Mouse (Mus musculus): Measurements from ENCODE around the gene March1. TPM values are rescaled to one million over a fixed set of nuclear protein-coding genes. Genes with fewer than 3 reads are reported as not detected.

March1 gene
- polyA plus RNA-seq (2014; fragmentation: Nextera tagmentation; extraction: Ambion mirVana): 0.62 and 1.4 TPM in 2 replicates

DNA sequence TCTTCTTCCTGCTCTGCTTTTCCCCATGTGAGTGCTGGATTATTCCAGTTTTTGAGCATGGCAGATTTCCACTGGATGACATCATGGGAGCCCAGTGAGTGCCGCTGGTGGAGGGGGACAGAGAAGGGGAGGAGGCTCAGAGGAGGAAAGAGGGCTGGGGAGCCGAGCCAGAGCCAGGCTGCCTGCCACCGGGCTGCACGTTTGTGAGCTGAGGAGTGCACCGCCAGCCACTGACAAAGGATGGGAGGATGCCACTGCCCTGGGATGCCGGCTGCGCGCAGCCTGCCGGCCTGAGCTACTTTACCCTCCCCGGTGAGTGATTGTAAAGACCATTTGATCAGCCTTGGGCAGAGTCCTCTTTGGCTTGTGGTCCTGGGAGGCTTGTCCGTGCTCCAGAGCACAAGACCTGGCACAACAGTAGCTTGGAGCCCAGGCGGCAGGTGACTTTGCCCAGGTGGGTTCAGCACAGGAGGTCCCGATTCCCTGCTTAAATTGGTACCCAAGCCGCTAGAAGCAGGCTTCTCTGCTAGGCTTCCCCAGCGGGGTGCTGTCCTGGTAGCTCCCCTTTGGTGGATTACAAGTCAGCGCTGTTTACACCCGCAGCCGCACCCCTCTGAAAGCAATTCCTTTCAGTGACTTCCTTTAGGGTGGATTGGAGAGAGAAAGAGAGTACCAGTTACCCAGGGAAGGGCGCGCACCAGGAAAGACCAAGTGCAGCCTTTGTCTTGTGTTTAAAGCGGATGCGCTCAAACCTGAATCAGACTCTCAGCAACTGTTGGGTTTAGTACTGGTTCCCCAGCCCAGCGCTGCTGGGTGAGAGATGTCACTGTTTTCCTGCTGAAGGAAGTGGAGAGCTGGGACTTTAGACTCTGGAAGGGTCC, at the start of gene March1:
March1 (plus strand) TSS at position 30 of the 881 bp plus-strand sequence.
- H3K4me3 ChIP-seq (ENCODE audit: low read depth, low read length): no peak within 1 kb of the TSS
- no peak within 1 kb of the TSS for H3K27ac ChIP-seq (ENCODE audit: low read length)
- WGBS: 2% methylated on average over 23 of the region's 23 CpGs
- no peak within 1 kb of the TSS for H3K9ac ChIP-seq (replicated peaks; ENCODE audit: low read depth, low read length)
- no peaks in the 10 kb centered on the region for H3K36me3 ChIP-seq (ENCODE audit: control insufficient read depth, insufficient read depth, low read length)
- H3K27me3 ChIP-seq (ENCODE audit: control insufficient read depth, insufficient read depth, low read length): peaks cover 10% of the 10 kb centered on the region; the same call in 1 of the 2 replicates
- no peaks in the 10 kb centered on the region for H3K4me1 ChIP-seq (ENCODE audit: control insufficient read depth, insufficient read depth, low read length)
- ATAC-seq (ENCODE audit: insufficient number of reproducible peaks, insufficient read depth, low FRiP score, low read depth): no peak
- H3K4me2 ChIP-seq (replicated peaks; ENCODE audit: low read depth, low read length): no peak within 1 kb of the TSS
- H3K9me3 ChIP-seq (ENCODE audit: control insufficient read depth, low read depth, low read length): no peaks in the 10 kb centered on the region

DNA sequence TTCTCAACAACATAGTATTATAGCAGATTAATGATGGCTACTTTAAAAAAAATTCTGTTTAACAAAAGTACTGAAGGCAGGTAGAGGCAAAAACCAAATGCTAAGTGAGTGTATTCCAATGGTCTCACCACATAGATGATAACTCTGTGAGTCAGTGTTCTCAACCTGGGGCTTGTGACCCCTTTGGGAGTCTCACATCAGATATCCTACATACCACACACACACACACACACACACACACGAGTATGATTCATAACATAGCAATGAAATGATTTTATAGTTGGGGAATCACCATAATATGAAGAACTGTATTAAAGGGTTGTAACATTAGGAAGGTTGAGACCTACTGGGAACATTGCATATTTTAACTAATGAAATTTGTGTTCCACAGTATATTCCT, 30.8 kb upstream of the March1 start:
- no peaks in the 10 kb centered on the region for H3K9me3 ChIP-seq (ENCODE audit: control insufficient read depth, low read depth, low read length)
- ATAC-seq (ENCODE audit: insufficient number of reproducible peaks, insufficient read depth, low FRiP score, low read depth): no peak
- no peaks in the 10 kb centered on the region for H3K27me3 ChIP-seq (ENCODE audit: control insufficient read depth, insufficient read depth, low read length)
- H3K4me1 ChIP-seq (ENCODE audit: control insufficient read depth, insufficient read depth, low read length): no peaks in the 10 kb centered on the region
- H3K27ac ChIP-seq (ENCODE audit: low read length): no peak overlapping the region
- H3K4me3 ChIP-seq (ENCODE audit: low read depth, low read length): no peak overlapping the region
- WGBS: 49% methylated on average over 1 of the region's 1 CpGs
- no peak overlapping the region for H3K9ac ChIP-seq (replicated peaks; ENCODE audit: low read depth, low read length)
- no peak overlapping the region for H3K4me2 ChIP-seq (replicated peaks; ENCODE audit: low read depth, low read length)
- H3K36me3 ChIP-seq (ENCODE audit: control insufficient read depth, insufficient read depth, low read length): no peaks in the 10 kb centered on the region

DNA sequence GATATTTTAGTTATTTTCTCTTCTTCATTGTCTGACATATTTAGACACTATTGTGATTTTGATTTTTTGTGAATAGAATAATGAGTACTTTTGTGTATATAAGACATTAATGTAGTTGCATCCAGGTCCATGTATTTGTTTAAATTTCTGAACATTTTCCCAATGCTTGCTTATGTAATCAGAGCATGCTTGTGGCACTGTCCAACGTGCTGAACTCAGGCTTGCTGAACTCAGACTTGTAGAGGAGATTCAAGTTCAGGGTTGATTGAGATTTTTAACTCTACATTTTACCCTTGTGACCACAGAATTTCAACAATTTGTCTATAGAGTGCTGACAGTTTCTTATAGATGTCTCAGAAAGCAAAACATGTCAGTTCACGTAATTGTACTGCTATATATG, 14.5 kb upstream of the March1 start:
- Histone ChIP-seq H3K4me3 (ENCODE audit: low read depth, low read length) (no peak overlapping the region), H3K9ac (replicated peaks; ENCODE audit: low read depth, low read length) (no peak overlapping the region), H3K36me3 (ENCODE audit: control insufficient read depth, insufficient read depth, low read length) (no peaks in the 10 kb centered on the region), H3K9me3 (ENCODE audit: control insufficient read depth, low read depth, low read length) (no peaks in the 10 kb centered on the region), H3K27me3 (ENCODE audit: control insufficient read depth, insufficient read depth, low read length) (no peaks in the 10 kb centered on the region), H3K27ac (ENCODE audit: low read length) (no peak overlapping the region), H3K4me2 (replicated peaks; ENCODE audit: low read depth, low read length) (no peak overlapping the region), H3K4me1 (ENCODE audit: control insufficient read depth, insufficient read depth, low read length) (no peaks in the 10 kb centered on the region)
- ATAC-seq (ENCODE audit: insufficient number of reproducible peaks, insufficient read depth, low FRiP score, low read depth): no peak
- WGBS: 47% methylated on average over 2 of the region's 2 CpGs

DNA sequence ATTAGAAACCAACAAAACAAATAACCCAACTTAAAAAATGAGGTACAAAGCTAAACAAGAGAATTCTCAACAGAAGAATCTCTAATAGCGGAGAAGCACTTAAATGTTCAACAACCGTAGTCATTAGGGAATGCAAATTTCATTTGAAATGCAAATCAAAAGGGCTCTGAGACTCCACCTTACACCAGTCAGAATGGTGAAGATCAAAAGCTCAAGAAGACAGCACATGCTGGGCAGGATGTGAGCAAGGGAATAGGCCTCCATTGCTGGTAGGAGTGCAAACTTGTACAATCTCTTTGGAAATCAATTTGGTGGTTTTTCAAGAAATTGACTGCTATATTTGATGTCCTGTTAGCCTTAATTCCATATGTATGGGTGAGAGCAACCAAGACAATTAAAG, 8.2 kb upstream of the March1 start:
- no peak overlapping the region for H3K9ac ChIP-seq (replicated peaks; ENCODE audit: low read depth, low read length)
- H3K27me3 ChIP-seq (ENCODE audit: control insufficient read depth, insufficient read depth, low read length): no peaks in the 10 kb centered on the region
- WGBS: 79% methylated on average over 2 of the region's 2 CpGs
- ATAC-seq (ENCODE audit: insufficient number of reproducible peaks, insufficient read depth, low FRiP score, low read depth): no peak
- H3K4me1 ChIP-seq (ENCODE audit: control insufficient read depth, insufficient read depth, low read length): no peaks in the 10 kb centered on the region
- H3K27ac ChIP-seq (ENCODE audit: low read length): no peak overlapping the region
- H3K4me3 ChIP-seq (ENCODE audit: low read depth, low read length): no peak overlapping the region
- no peaks in the 10 kb centered on the region for H3K36me3 ChIP-seq (ENCODE audit: control insufficient read depth, insufficient read depth, low read length)
- H3K9me3 ChIP-seq (ENCODE audit: control insufficient read depth, low read depth, low read length): no peaks in the 10 kb centered on the region
- H3K4me2 ChIP-seq (replicated peaks; ENCODE audit: low read depth, low read length): no peak overlapping the region

DNA sequence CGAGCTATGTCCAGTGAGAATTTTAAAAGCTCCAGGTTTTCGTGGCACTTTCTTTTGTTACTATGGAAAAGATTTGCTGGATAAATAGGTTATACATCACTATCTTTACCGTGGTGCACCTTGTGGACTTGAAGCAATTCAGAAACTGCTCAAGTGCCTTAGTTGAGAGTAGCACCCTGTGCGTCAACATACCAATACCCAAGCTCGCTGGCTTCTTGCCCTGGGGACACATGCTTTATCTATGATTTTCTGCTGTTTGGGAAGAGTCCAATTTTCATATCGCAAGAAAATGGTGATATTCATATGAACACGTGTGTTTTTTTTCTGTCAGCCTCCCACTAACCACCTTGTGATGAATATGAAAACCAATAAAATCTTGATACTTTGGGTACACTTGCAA, 1.3 kb downstream of the March1 start:
- Histone ChIP-seq H3K36me3 (ENCODE audit: control insufficient read depth, insufficient read depth, low read length) (no peaks in the 10 kb centered on the region), H3K4me1 (ENCODE audit: control insufficient read depth, insufficient read depth, low read length) (no peaks in the 10 kb centered on the region), H3K4me3 (ENCODE audit: low read depth, low read length) (no peak overlapping the region), H3K4me2 (replicated peaks; ENCODE audit: low read depth, low read length) (no peak overlapping the region), H3K27me3 (ENCODE audit: control insufficient read depth, insufficient read depth, low read length) (peaks cover 10% of the 10 kb centered on the region; the same call in 1 of the 2 replicates), H3K9ac (replicated peaks; ENCODE audit: low read depth, low read length) (no peak overlapping the region), H3K27ac (ENCODE audit: low read length) (no peak overlapping the region), H3K9me3 (ENCODE audit: control insufficient read depth, low read depth, low read length) (no peaks in the 10 kb centered on the region)
- no peak for ATAC-seq (ENCODE audit: insufficient number of reproducible peaks, insufficient read depth, low FRiP score, low read depth)
- WGBS: 39% methylated on average over 7 of the region's 7 CpGs

DNA sequence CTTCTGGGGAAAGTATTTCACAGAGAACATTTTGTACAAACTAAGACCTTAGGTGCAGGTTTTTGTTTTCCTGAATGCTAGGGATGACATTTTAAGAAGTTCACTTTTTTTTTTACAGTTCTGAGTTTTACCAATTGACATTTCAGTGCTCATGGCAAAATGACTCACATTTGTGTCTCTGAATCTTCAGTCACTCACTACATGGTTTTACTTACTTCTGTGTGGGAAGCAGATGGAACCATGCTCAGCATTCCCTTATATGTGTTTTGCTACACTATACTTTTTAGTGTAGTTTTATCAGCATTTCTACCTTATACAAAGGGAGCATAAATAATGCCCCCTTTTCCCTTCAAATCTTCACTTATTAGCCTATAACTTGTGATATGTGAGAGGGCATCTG, 27.2 kb downstream of the March1 start:
- no peak overlapping the region for H3K4me3 ChIP-seq (ENCODE audit: low read depth, low read length)
- ATAC-seq (ENCODE audit: insufficient number of reproducible peaks, insufficient read depth, low FRiP score, low read depth): no peak
- H3K4me2 ChIP-seq (replicated peaks; ENCODE audit: low read depth, low read length): no peak overlapping the region
- H3K27me3 ChIP-seq (ENCODE audit: control insufficient read depth, insufficient read depth, low read length): no peaks in the 10 kb centered on the region
- H3K9me3 ChIP-seq (ENCODE audit: control insufficient read depth, low read depth, low read length): no peaks in the 10 kb centered on the region
- no peaks in the 10 kb centered on the region for H3K36me3 ChIP-seq (ENCODE audit: control insufficient read depth, insufficient read depth, low read length)
- H3K9ac ChIP-seq (replicated peaks; ENCODE audit: low read depth, low read length): no peak overlapping the region
- no peak overlapping the region for H3K27ac ChIP-seq (ENCODE audit: low read length)
- H3K4me1 ChIP-seq (ENCODE audit: control insufficient read depth, insufficient read depth, low read length): no peaks in the 10 kb centered on the region

- Histone ChIP-seq H3K27ac (ENCODE audit: low read length) (no peak overlapping the region), H3K36me3 (ENCODE audit: control insufficient read depth, insufficient read depth, low read length) (no peaks in the 10 kb centered on the region), H3K4me1 (ENCODE audit: control insufficient read depth, insufficient read depth, low read length) (no peaks in the 10 kb centered on the region), H3K27me3 (ENCODE audit: control insufficient read depth, insufficient read depth, low read length) (no peaks in the 10 kb centered on the region), H3K4me2 (replicated peaks; ENCODE audit: low read depth, low read length) (no peak overlapping the region), H3K4me3 (ENCODE audit: low read depth, low read length) (no peak overlapping the region), H3K9ac (replicated peaks; ENCODE audit: low read depth, low read length) (no peak overlapping the region), H3K9me3 (ENCODE audit: control insufficient read depth, low read depth, low read length) (no peaks in the 10 kb centered on the region)
- no peak for ATAC-seq (ENCODE audit: insufficient number of reproducible peaks, insufficient read depth, low FRiP score, low read depth)
- 85% methylated on average over 1 of the region's 1 CpGs for WGBS
Measured at GRCm38 (mm10) chr8:65645502-65645901, 27.8 kb downstream of the March1 start.

DNA sequence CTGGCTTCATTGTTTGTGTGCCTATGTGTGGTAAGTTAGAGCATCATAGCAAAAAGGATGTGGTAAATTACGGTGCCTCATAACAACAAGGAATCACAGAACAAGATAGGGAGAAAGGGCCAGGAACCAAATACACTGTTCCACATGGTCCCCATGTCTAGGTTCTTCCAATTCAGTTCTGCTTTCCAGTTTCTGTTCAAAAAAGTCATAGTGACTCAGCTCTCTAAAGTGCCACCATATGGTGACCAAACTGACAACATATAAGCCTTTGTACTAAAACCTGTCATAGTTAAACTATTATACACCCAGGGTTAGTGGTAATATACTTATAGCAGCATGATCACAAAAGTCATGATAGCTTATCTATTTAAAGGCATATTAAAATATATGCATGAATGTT, 28.2 kb downstream of the March1 start:
- Histone ChIP-seq H3K4me1 (ENCODE audit: control insufficient read depth, insufficient read depth, low read length) (no peaks in the 10 kb centered on the region), H3K27ac (ENCODE audit: low read length) (no peak overlapping the region), H3K4me2 (replicated peaks; ENCODE audit: low read depth, low read length) (no peak overlapping the region), H3K27me3 (ENCODE audit: control insufficient read depth, insufficient read depth, low read length) (no peaks in the 10 kb centered on the region), H3K4me3 (ENCODE audit: low read depth, low read length) (no peak overlapping the region), H3K9ac (replicated peaks; ENCODE audit: low read depth, low read length) (no peak overlapping the region), H3K9me3 (ENCODE audit: control insufficient read depth, low read depth, low read length) (no peaks in the 10 kb centered on the region), H3K36me3 (ENCODE audit: control insufficient read depth, insufficient read depth, low read length) (no peaks in the 10 kb centered on the region)
- 90% methylated on average over 1 of the region's 1 CpGs for WGBS
- ATAC-seq (ENCODE audit: insufficient number of reproducible peaks, insufficient read depth, low FRiP score, low read depth): no peak

GRCm38 (mm10) chr8:65655924-65656323, 38.2 kb downstream of the March1 start:
- H3K36me3 ChIP-seq (ENCODE audit: control insufficient read depth, insufficient read depth, low read length): no peaks in the 10 kb centered on the region
- no peak overlapping the region for H3K4me3 ChIP-seq (ENCODE audit: low read depth, low read length)
- no peak overlapping the region for H3K9ac ChIP-seq (replicated peaks; ENCODE audit: low read depth, low read length)
- H3K4me1 ChIP-seq (ENCODE audit: control insufficient read depth, insufficient read depth, low read length): no peaks in the 10 kb centered on the region
- WGBS: 71% methylated on average over 6 of the region's 6 CpGs
- no peak for ATAC-seq (ENCODE audit: insufficient number of reproducible peaks, insufficient read depth, low FRiP score, low read depth)
- H3K27ac ChIP-seq (ENCODE audit: low read length): no peak overlapping the region
- no peaks in the 10 kb centered on the region for H3K9me3 ChIP-seq (ENCODE audit: control insufficient read depth, low read depth, low read length)
- no peaks in the 10 kb centered on the region for H3K27me3 ChIP-seq (ENCODE audit: control insufficient read depth, insufficient read depth, low read length)
- no peak overlapping the region for H3K4me2 ChIP-seq (replicated peaks; ENCODE audit: low read depth, low read length)
